ENCODE assay signal across 8 mouse cellular contexts in genomic region chr13:99124894-99125570, GRCm38 (mm10).
DNase-seq lines count a peak whose midpoint lies in the region.

No protein-coding gene starts in this region.

- peak; percentile 72 for DNase-seq in urinary bladder, postnatal 14 days (ENCODE audit: low spot score)
- no peak for DNase-seq in urinary bladder, postnatal 10 days (ENCODE audit: low spot score)
- DNase-seq in heart, adult 9 months (ENCODE audit: low spot score in 2 of 2), result peak; percentile 88 to 94
- DNase-seq in kidney, postnatal 4 days, result peak; percentile 59 to 72
- DNase-seq in testis, postnatal 14 days (ENCODE audit: low spot score), result peak; percentile 81
- DNase-seq in right cerebral cortex, postnatal 14 days, result no peak
- DNase-seq in right cerebral cortex, postnatal 4 days, result no peak
- DNase-seq in spleen, postnatal 36 days (ENCODE audit: low spot score in 2 of 2), result no peak

Comparison
In these comparisons a context has a peak if more than half of its experiments do, and no peak if none do; other contexts are left out.
1. DNase-seq: peak in urinary bladder, postnatal 14 days (single experiment), heart, adult 9 months (2 of 2), kidney, postnatal 4 days (2 of 2) and testis, postnatal 14 days (single experiment); none in urinary bladder, postnatal 10 days (single experiment), right cerebral cortex, postnatal 14 days (single experiment), right cerebral cortex, postnatal 4 days (single experiment) and spleen, postnatal 36 days (0 of 2).